Mouse (Mus musculus) large intestine, adult 2 months (tissue): ENCODE measurements at regions not wholly inside any gene's neighbourhood (a gene's known extent, or its start where the extent isn't known, plus 50 kb on each side); places are given as distances from the start of the nearest gene placed in this dataset.

Experiments used
- DNase-seq: peaks from one replicate; pipeline ENCODE4 v3.0.0-alpha.2; 2012; ENCODE audit warnings: low read depth, low spot score
- WGBS: fragments of 180-500 bp; shearing (Covaris S2); methylation state at CpG from one replicate; pipeline ENCODE4 v1.1.7; 2018; 5-methylcytosine and 5-hydroxymethylcytosine counted together

GRCm38 (mm10) chr11:112973286-112973685 is 191.3 kb downstream of the Sox9 start:
- WGBS = 73% methylated on average over 8 of the region's 8 CpGs
- no peak for DNase-seq

DNA sequence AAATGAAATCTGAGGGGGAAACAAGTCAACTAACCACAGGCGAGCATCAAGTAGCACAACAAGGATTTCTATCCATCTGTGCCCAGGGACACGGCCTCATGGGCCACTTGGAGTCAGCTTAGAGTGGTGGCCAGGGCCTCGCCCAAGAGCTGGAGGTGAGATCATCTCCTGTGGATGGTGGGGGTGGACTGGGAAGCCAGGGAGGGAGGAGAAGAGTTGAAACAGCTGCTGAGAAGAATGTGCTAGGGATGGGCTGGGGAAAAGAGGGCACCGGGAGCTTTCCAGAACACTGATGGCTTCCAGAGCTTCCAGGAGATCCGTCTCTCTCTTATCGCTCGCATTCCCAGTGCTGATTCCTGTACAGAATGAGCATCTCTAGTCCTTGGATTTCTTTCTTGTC is 192.9 kb downstream of the Sox9 start:
- DNase-seq = no peak
- WGBS = 86% methylated on average over 7 of the region's 7 CpGs

GRCm38 (mm10) chr11:112976914-112977785 is 195.1 kb downstream of the Sox9 start:
- 63% methylated on average over 12 of the region's 12 CpGs for WGBS
- no peak for DNase-seq

- no peak for DNase-seq
- 61% methylated on average over 6 of the region's 6 CpGs for WGBS
Measured at GRCm38 (mm10) chr11:112978884-112979283, 196.9 kb downstream of the Sox9 start.

DNA sequence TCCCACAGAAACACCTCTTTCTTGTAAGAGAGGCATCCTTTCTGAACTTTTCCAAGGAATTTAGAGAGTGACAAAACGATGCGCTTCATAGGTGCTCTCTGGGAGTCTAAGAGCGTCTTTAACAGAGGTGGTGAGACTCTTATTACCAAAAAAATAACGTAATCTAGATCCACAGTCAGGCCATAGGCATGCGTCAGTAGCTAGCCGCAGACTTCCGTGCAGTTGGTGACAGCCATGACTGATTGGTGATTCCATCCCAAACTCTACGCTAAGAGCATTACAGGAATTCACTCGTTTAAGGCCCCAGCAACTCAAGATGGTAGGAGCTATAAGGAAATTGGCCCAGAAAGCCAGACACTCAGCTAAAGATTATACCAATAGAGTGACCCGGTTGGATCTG is 197.4 kb downstream of the Sox9 start:
- DNase-seq = no peak
- 84% methylated on average over 10 of the region's 10 CpGs for WGBS

GRCm38 (mm10) chr11:112982165-112982801 is 200.3 kb downstream of the Sox9 start:
- DNase-seq = no peak
- WGBS = 82% methylated on average over 11 of the region's 11 CpGs

DNA sequence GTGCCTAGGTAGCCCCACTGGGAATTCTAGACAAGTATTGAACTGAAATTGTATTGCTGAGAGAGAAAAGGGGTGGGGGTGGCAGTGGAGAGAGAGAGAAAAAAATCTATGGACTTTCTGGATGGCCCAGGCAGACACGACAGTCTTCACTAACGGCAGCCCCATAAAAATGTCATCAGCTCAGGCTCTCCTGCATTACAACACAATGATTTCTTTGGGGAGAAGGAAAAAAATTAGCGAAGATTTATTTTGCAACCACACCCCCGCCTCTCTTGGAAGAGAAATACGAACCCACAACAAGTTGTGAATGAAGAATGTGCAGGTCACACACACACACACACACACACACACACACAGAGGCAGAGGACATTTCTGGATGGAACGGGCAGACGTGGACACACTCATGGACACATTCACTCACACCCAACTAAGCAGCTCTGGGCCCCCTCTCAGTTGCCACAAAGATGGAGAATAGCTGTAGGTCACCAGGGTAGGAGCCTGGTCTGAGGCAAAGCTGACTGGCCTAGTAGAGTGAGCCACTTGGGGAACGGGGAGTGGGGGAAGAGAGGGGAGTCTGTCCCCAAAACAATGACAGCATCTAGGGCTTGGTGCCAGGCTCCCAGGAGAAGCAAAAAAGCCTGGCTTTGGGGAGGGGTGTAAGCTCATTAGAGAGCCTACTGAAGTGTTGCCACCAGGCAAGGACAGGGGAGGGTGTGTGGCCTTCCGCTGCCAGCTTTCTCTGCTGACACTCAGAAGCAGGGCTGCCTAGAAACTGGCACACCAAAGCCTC is 201.0 kb downstream of the Sox9 start:
- WGBS = 77% methylated on average over 9 of the region's 9 CpGs
- DNase-seq = no peak

GRCm38 (mm10) chr11:112986029-112986573 is 204.1 kb downstream of the Sox9 start:
- no peak for DNase-seq
- 87% methylated on average over 9 of the region's 9 CpGs for WGBS

DNA sequence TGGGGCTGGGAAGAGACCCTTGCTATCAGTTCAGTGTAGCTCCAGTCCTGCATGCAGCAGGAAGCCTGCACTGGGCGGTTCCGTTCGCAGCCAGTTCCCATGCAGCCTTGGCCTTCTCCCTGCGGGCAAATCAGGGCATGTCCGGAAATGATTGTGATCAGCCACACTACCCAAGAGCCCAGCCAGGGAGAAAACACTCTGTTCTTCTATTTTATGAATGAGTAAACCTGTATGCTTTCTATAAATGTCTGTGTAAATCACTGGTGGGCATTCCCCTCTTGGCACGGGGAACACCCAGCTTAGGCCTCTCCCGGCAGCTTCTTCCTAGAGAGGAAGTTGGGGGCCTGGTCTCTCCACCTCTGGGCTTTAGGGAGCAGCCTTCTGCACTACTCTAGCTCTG is 205.8 kb downstream of the Sox9 start:
- 60% methylated on average over 7 of the region's 7 CpGs for WGBS
- no peak for DNase-seq

DNA sequence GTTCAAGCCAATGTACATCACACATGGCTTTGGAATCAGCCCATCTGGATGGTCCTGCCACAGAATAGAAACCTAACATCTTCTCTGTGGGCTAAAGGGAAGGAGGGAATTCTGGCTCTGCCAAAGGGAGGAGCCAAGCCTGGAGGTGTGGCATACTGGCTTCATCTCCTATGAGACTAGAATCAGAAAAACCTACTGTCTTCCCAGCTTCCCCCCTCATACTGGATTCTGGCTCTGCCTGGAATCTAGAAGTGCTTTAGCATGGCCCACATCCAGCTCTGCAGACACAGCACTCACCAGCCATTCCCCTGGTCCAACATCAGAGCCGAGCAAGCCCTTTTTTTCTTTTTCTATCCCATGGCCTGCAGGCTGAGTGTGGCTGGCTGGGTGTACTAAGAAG is 206.9 kb downstream of the Sox9 start:
- 59% methylated on average over 1 of the region's 1 CpGs for WGBS
- no peak for DNase-seq

DNA sequence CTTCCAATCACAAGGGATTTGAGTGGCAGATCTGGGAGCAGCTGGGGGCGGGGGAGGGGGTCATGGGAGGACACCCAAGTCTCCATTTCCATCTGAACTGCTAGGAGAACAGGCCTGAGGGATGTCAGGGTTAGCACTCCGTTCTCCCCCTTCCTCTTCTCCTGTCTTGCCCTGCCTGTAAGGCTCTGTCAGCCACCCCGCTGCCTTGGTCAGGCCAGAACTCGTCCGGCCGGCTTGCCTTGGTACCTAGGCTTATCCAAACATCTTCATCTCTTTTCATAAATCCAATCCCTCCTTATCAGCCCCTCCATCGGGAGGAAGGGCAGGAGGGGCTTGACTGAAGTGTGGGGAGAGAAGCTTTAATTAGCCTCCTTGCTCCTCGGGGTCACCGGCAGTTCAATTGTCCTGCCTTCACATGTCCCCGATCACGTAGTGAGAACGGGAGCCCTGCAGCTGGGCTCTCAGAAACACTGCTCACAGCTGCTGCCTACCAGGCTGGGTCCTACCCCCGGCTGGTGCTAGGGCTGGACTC is 208.0 kb downstream of the Sox9 start:
- 79% methylated on average over 13 of the region's 13 CpGs for WGBS

GRCm38 (mm10) chr11:112990751-112991150 is 208.7 kb downstream of the Sox9 start:
- WGBS = 89% methylated on average over 11 of the region's 11 CpGs
- no peak for DNase-seq

More for the DNA sequence above, 208.0 kb downstream of the Sox9 start:
- no peak for DNase-seq

DNA sequence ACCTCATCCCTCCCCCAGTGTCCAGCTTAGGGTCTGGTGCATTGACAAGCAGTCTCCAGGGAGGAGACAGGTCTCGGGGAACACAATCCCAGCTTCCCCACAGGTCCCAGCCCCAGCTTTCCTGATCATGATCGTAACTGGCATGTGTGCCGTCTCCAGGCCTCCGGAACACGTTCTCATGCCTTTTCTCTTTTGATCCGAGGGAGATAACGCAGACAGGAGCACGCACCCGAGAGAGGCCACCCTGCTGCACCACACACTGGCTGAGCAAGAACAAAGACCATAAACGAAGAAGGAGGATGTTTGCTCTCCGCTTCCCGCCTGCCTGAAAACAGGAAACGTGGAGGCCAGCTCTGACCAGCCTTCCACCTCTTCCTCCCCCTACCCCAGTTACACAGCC is 209.8 kb downstream of the Sox9 start:
- 27% methylated on average over 13 of the region's 13 CpGs for WGBS
- no peak for DNase-seq

DNA sequence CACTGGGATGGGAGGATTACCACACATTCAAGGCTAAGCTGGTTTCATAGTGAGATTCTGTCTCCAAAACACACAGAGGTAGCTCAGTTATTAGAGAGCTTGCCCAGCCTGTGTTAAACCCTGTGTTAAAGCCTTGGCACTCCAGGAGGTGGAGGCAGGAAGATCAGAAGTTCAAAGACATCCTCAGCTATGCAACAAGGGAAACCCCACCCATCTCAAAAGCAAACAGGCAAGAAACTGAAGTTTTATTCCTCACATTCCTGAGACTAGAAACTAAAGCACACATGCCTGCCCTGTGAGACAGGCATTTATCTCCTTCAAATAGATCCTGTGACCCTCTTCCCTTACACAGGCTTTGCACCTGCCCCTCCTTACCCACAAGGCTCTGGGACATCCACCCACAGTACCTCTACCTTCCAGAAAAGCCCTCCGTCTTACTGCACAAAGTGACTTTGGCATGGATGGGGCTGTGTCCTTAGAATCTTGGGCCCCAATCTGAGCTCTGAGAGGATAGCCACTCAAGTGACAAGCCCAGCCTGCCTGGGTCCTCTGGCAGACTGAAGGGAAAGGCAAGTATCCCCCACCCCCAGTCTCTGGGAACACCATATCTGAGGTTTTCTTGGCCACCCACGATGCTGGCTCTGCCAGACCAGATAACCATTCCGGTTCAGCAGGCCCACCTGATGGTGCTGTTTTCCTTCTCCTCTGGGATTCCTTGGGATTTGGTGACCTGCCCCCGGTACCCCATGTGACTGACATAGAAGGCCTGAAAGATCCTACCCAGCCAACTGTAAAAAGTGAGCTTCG is 217.0 kb downstream of the Sox9 start:
- no peak for DNase-seq
- 60% methylated on average over 5 of the region's 5 CpGs for WGBS

DNA sequence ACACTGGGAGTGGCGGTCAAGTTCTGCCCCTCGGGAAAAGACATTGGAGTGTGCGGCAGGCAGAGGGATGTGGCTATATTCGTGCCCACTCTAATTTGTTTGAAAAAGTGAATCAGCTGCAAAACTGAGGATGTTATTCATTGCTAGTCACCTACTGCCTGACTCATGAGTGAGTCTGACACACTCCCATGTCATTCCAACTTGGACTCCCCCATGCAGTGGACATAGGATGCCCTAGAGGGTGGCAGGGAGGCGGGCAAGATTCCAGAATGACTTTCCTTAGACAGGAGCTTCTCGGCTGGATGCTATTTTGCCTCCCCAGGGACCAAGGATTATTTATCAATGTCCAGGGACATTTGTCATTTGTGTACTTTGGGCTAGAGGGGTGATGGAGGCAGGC is 219.0 kb downstream of the Sox9 start:
- 81% methylated on average over 6 of the region's 6 CpGs for WGBS

GRCm38 (mm10) chr11:113005895-113006294 is 223.9 kb downstream of the Sox9 start:
- DNase-seq = no peak
- 78% methylated on average over 9 of the region's 9 CpGs for WGBS

More for the DNA sequence above, 219.0 kb downstream of the Sox9 start:
- DNase-seq = no peak

- 64% methylated on average over 4 of the region's 4 CpGs for WGBS
- DNase-seq = no peak
Measured at GRCm38 (mm10) chr11:113008521-113008920, 226.5 kb downstream of the Sox9 start.

GRCm38 (mm10) chr11:113009376-113009775 is 227.4 kb downstream of the Sox9 start:
- DNase-seq = no peak

GRCm38 (mm10) chr11:113010906-113011305 is 228.9 kb downstream of the Sox9 start:
- 88% methylated on average over 5 of the region's 5 CpGs for WGBS
- no peak for DNase-seq

More at GRCm38 (mm10) chr11:113009376-113009775, 227.4 kb downstream of the Sox9 start:
- 95% methylated on average over 6 of the region's 6 CpGs for WGBS
